Mouse (Mus musculus): ENCODE measurements around the gene Lman1l.

Lman1l gene

DNA sequence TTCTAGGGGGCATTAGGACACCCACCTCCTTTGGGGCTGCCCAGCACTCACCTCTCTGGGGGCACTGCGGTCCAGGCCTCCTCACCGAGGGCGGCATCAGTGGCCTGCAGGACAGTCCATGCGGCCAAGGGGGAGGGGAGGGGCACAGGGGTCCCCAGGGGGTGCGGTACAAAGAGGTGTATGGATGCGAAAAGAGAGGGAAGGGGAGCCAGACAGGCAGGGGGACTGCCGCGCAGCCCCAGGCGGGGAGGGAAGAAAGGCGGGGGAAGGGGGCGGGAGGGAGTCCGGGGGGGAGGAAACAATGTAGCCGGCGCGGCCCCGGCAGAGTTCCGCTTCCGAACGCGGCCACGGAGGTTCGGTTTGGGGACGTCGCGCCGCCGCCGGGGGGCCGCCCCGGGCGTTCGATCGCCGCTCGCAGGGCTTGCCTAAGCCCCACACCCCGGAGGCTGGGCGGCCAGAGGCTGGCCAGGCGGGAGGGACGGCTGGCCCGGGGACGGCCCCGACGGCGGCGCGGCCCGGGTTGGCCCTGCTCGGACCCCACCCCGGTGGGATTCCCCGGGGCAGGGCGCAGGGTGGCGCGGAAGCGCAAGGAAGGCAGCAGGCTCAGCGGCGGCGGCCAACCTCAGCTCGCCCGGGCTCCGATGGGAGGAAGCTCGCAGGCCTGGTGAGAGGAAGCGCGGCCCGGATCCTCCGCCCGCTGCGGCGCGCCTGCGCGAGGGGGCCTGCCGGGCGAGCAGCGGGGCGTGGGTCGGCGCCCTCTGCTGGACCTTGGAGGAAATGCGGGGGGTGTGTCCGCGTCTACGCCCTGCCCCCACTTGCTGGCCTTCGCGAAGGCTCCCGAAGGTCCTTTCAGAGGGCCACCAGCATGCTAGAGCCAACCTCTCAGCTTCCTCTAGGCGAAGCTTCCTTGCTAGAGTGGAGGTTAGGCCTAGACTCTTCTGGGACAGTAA is 24.6 kb upstream of the Lman1l start:
- peak; percentile 96 for DNase-seq (ENCODE audit: low spot score)

GRCm38 (mm10) chr9:57644442-57644943 is 23.9 kb upstream of the Lman1l start:
- no peak for DNase-seq (ENCODE audit: low spot score)

DNA sequence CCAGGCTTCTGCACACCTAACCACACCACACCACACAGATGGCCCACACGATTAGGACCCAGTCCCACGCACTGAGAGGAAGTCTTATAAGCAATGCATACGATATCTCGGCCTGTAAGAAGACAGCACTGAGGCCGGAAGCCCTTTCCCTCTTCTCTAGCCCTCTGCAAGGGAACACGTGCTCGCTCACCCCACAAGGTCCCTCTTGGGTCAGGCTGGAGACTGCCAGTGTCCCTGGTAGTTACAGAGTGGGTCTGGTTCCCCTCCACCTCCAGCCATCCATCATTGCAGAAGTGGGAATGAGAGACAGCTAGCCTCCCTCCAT is 23.2 kb upstream of the Lman1l start:
- no peak for DNase-seq (ENCODE audit: low spot score)

DNA sequence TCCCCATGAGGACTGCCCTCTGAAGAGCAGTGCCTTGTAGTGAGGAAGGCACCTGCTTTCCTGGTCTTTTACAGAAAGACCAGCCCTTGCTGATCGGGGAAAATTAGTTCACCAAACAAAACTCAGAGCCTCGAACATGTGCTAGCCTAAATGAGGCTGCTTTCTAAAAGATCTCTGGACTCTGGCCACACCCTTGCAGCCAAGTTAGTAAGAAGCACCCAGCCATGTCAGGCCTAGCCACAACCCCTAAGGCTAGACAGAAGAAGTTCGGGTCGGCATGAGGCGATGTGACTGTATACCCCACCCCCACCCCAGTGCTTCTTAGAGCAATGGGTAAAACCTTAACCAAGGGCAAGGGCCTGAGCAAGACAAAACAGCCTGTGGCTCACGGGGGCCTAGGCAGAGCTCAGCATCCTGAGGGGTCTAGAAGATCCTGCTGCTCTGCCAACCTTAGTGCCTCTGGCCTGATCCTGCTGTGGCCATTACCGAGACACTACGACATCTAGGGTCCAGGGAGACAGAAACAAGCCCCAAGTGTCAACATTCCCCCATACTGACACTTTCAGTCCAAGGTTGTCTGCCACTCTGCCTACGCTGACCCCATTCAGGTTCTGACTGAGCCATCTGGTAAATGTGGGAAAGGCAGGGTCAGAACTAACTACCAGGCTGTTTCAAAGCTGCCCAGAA is 22.7 kb upstream of the Lman1l start:
- DNase-seq (ENCODE audit: low spot score): no peak

GRCm38 (mm10) chr9:57641775-57642550 is 21.4 kb upstream of the Lman1l start:
- DNase-seq (ENCODE audit: low spot score): no peak

DNA sequence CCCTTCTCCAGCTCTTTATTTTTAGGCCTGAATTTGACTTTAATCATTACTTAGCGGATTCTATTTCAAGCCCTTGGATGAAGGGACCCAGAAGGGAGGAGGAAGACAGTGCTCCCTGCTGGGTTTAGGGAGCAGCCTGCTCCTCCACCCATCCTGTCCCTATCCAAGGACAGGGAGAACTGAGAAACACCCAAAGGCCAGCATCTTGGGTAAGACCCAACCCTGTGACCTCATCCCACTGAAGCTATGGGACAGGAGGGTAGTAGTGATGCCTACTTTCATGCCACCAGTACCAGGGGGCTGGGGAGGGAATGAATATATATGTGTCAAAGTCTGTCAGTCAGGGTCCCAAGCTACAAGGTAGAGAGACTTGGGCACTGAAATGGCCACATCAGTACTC is 20.4 kb upstream of the Lman1l start:
- DNase-seq (ENCODE audit: low spot score): no peak

DNA sequence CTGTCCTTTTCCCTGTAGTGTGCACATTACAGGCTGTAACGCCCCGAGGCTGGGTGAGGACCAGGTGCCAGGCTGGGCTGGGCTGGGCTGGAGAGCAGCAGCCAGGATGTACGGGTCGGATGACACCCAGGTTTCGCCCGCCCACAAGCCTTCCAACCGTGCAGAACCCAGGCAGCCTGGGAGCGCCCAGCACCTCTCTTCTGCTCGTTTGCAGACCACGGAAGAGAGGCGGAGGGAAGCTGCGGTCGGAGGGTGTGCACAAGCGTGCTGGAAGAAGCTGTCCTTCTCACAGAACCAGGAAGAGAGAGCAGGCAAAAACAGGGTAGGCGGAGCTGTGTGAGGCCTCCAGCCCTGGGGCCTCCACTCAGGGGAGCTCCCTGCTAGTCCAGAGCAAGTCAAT is 19.8 kb upstream of the Lman1l start:
- no peak for DNase-seq (ENCODE audit: low spot score)

GRCm38 (mm10) chr9:57639661-57640328 is 19.2 kb upstream of the Lman1l start:
- no peak for DNase-seq (ENCODE audit: low spot score)

- DNase-seq (ENCODE audit: low spot score): no peak
Observed at GRCm38 (mm10) chr9:57638651-57639459, 18.3 kb upstream of the Lman1l start.

DNA sequence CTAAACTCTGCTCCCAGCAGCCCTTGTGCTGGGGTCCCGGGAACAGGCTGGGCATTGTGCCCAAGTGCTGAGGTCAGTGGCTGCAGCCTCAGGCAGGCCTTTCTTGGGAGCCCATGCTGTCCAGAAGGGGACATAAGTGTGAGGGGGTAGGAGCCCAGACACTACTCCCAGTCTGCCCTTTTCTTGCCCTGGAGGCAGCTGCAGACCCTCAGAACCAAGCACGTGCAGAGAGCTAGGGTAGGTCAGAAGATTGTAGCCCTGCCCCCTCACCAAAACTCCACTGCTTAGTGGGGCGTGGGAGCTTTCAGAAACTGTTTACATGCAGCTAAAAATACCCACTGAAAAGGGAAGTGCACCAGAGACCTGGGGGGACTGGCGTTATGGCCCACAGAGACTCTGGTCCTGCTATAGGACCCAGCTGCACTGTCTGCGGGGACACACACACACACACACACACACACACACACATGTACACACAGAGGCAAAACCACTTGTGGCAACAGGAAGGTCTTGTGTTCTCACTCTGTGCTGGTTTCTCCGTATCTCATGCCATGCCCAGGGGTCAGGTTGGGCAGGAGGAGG is 17.3 kb upstream of the Lman1l start:
- DNase-seq (ENCODE audit: low spot score): no peak

GRCm38 (mm10) chr9:57637272-57637671 is 16.7 kb upstream of the Lman1l start:
- no peak for DNase-seq (ENCODE audit: low spot score)

DNA sequence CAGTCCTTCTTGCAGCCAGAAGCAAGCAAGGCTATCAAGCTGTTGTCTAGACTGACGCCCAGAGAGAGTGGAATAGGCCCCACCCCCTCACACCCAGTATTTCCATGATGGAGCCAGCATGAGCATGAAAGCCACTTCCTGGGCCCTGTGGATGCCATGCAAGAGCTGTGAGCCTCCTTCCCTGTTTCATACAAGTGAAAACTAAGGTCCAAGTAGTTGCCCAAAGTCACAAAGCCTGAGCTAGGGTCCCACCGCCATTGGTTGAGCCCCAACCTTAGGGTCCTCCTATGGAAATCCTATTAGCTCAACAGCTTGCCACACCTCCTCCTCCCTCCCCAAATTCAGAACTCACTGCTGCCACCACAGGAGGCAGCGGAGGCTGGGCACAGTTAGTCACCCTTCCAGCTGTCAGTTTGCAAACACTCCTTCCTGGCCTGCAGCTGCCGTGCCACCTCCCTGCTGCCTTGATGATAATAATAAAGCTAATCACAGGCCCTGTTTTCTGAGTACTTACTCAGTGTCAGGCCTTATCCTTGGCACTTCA is 13.0 kb upstream of the Lman1l start:
- no peak for DNase-seq (ENCODE audit: low spot score)

- peak; percentile 85 for DNase-seq (ENCODE audit: low spot score)
Observed at GRCm38 (mm10) chr9:57629118-57629874, 8.7 kb upstream of the Lman1l start.

- DNase-seq (ENCODE audit: low spot score): no peak
Observed at GRCm38 (mm10) chr9:57628717-57629116, 8.1 kb upstream of the Lman1l start.

DNA sequence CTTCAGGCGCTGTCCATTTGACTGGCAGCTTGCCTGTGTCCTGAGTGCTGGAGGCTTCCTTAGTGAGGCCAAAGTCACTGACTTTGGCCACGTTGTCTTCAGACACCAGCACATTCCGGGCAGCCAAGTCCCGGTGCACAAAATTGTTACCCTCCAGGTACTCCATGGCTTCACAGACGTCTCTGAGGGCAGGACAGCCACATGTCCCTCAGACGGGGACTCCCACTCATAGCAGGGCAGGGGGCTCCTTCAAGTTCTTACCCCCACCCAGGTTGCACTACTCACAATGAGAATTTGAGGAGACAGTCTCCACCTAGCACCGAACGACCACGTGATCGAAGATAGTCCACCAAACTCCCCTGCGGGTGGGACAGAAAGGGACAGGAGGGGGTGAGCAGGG is 7.3 kb upstream of the Lman1l start:
- DNase-seq (ENCODE audit: low spot score): no peak

GRCm38 (mm10) chr9:57627191-57627590 is 6.6 kb upstream of the Lman1l start:
- DNase-seq (ENCODE audit: low spot score): no peak

GRCm38 (mm10) chr9:57625674-57626500 is 5.3 kb upstream of the Lman1l start:
- no peak for DNase-seq (ENCODE audit: low spot score)

GRCm38 (mm10) chr9:57624295-57624694 is 3.7 kb upstream of the Lman1l start:
- DNase-seq (ENCODE audit: low spot score): no peak

DNA sequence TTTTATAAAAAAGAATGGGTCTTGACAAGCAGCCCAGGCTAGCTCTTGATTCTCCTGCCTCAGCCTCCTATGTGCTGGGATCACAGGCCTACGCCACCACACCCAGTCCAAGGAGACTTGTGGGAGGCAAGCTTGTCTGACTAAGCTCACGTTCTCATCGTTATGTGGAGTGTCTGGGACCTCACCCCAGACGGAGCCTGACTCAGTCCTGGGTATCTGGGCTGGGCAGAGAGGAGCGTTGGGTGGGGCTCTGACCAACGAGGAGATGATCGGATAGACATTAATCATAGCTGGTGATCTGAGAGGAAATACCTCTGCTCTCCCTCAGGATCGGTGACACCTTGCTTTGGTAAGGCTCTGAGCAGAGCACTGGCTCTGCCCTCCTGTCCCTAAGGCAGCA is 1.7 kb downstream of the Lman1l start:
- no peak for DNase-seq (ENCODE audit: low spot score)

Measured in retina, embryonic 14.5 days (tissue).